Mouse (Mus musculus) CH12.LX (cell line): Measurements from ENCODE around the gene Trio. TPM values are rescaled to one million over a fixed set of nuclear protein-coding genes. Genes with fewer than 3 reads are reported as not detected.

Source experiments
- DNase-seq: peaks from one replicate; pipeline ENCODE4 v3.0.0-alpha.2; 2013; ENCODE audit errors: extremely low read depth
- H3K27ac ChIP-seq: 2 replicates; pipeline ENCODE4 v1.5.1; 2012; ENCODE audit warnings: low read depth, mild to moderate bottlenecking, control low read depth, moderate library complexity; ENCODE audit not compliant: insufficient read depth
- H3K27me3 ChIP-seq: replicated peaks from 2 replicates; pipeline ENCODE3; 2012; ENCODE audit warnings: inconsistent platforms
- H3K36me3 ChIP-seq, 2 experiments: replicated peaks in 1 of 2; 2 replicates each; pipeline versions ENCODE3 to v1.6.1; 2012; ENCODE audit warnings: inconsistent platforms in 1 of 2, low read length in 1 of 2, mild to moderate bottlenecking in 1 of 2, mixed read lengths in 1 of 2, moderate library complexity in 1 of 2; ENCODE audit not compliant: control insufficient read depth in 1 of 2, insufficient read depth in 1 of 2
- H3K4me1 ChIP-seq, 2 experiments: 2 replicates each; pipeline ENCODE4 v1.6.1; 2012; ENCODE audit warnings: inconsistent platforms in 1 of 2, moderate library complexity in 1 of 2; ENCODE audit not compliant: insufficient read depth in 2 of 2, control insufficient read depth in 1 of 2
- H3K4me2 ChIP-seq: 2 replicates; pipeline ENCODE4 v1.6.1; 2012; ENCODE audit warnings: low read depth, mild to moderate bottlenecking, control low read depth; ENCODE audit not compliant: poor library complexity, insufficient read depth, severe bottlenecking
- H3K4me3 ChIP-seq, 3 experiments: fragments of 150-350 bp in 1 of 3; sonication (generic) in 1 of 3; replicated peaks in 1 of 3; 2 replicates each; pipeline versions ENCODE3 to v1.5.1; 2011 to 2012; ENCODE audit warnings: low read depth in 2 of 3, low read length in 2 of 3, mild to moderate bottlenecking in 2 of 3, moderate library complexity in 2 of 3, control low read depth in 1 of 3, improper control_type of control experiment in 1 of 3, inconsistent platforms in 1 of 3, mixed read lengths in 1 of 3; ENCODE audit not compliant: poor library complexity in 1 of 3
- H3K79me2 ChIP-seq: replicated peaks from 2 replicates; pipeline ENCODE4 v1.6.1; 2012; ENCODE audit warnings: mild to moderate bottlenecking, moderate library complexity; ENCODE audit not compliant: control insufficient read depth, poor library complexity, insufficient read depth, severe bottlenecking; ENCODE audit errors: extremely low read depth
- H3K9ac ChIP-seq: 2 replicates; pipeline ENCODE4 v1.6.1; 2012; ENCODE audit warnings: low read depth, mild to moderate bottlenecking, control low read depth, moderate library complexity; ENCODE audit not compliant: insufficient read depth
- H3K9me3 ChIP-seq: replicated peaks from 2 replicates; pipeline ENCODE3; 2012; ENCODE audit warnings: low read length, inconsistent platforms, mixed read lengths
- CHD1 ChIP-seq: IDR thresholded peaks from 2 replicates; pipeline ENCODE4 v1.6.1; 2012; ENCODE audit warnings: low read depth, low read length, improper control_type of control experiment, inconsistent platforms
- E2F4 ChIP-seq: IDR thresholded peaks from 2 replicates; pipeline ENCODE4 v1.6.1; 2011; ENCODE audit warnings: low read depth, low read length, improper control_type of control experiment; ENCODE audit not compliant: insufficient replicate concordance
- ELF1 ChIP-seq: IDR thresholded peaks from 2 replicates; pipeline ENCODE4 v1.6.1; 2014; ENCODE audit warnings: low read depth, mild to moderate bottlenecking, inconsistent platforms, low read length, improper control_type of control experiment
- EP300 ChIP-seq: IDR thresholded peaks from 2 replicates; pipeline ENCODE4 v1.6.1; 2011; ENCODE audit warnings: low read length, improper control_type of control experiment
- GABPA ChIP-seq: IDR thresholded peaks from 2 replicates; pipeline ENCODE4 v1.6.1; 2012; ENCODE audit warnings: low read depth, low read length, improper control_type of control experiment, inconsistent platforms; ENCODE audit not compliant: insufficient replicate concordance
- JUN ChIP-seq: IDR thresholded peaks from 2 replicates; pipeline ENCODE4 v1.6.1; 2011; ENCODE audit warnings: low read depth, mild to moderate bottlenecking, low read length, improper control_type of control experiment, moderate library complexity; ENCODE audit not compliant: insufficient read depth
- KAT2A ChIP-seq: IDR thresholded peaks from 2 replicates; pipeline ENCODE4 v1.6.1; 2012; ENCODE audit warnings: low read length, improper control_type of control experiment, inconsistent platforms; ENCODE audit not compliant: insufficient replicate concordance
- MAZ ChIP-seq: IDR thresholded peaks from 2 replicates; pipeline ENCODE4 v1.6.1; 2012; ENCODE audit warnings: low read depth, mild to moderate bottlenecking, inconsistent platforms, low read length, improper control_type of control experiment, moderate library complexity
- MXI1 ChIP-seq: IDR thresholded peaks from 2 replicates; pipeline ENCODE4 v1.6.1; 2011; ENCODE audit warnings: mild to moderate bottlenecking, low read depth, low read length, improper control_type of control experiment
- PAX5 ChIP-seq: IDR thresholded peaks from 2 replicates; pipeline ENCODE4 v1.6.1; 2012; ENCODE audit warnings: low read length, inconsistent platforms, mixed read lengths
- POLR2A ChIP-seq: IDR thresholded peaks from 2 replicates; pipeline ENCODE4 v1.6.1; 2011; ENCODE audit warnings: low read depth, mild to moderate bottlenecking, improper control_type of control experiment, low read length
- POLR2AphosphoS2 ChIP-seq: IDR thresholded peaks from 2 replicates; pipeline ENCODE4 v1.6.1; 2011; ENCODE audit warnings: low read depth, low read length, improper control_type of control experiment
- SIN3A ChIP-seq: IDR thresholded peaks from 2 replicates; pipeline ENCODE4 v1.6.1; 2012; ENCODE audit warnings: low read length, improper control_type of control experiment, inconsistent platforms
- TBP ChIP-seq: conservative IDR thresholded peaks from 2 replicates; pipeline ENCODE4 v1.6.1; 2011; ENCODE audit warnings: low read depth, low read length, improper control_type of control experiment
- UBTF ChIP-seq: IDR thresholded peaks from 2 replicates; pipeline ENCODE4 v1.6.1; 2012; ENCODE audit warnings: low read depth, mild to moderate bottlenecking, inconsistent platforms, low read length, improper control_type of control experiment, moderate library complexity
- USF2 ChIP-seq: conservative IDR thresholded peaks from 2 replicates; pipeline ENCODE4 v1.6.1; 2011; ENCODE audit warnings: low read depth, low read length, improper control_type of control experiment
- ZNF384 ChIP-seq: IDR thresholded peaks from 2 replicates; pipeline ENCODE4 v1.6.1; 2012; ENCODE audit warnings: low read depth, low read length, improper control_type of control experiment, inconsistent platforms
- dilution Hi-C: fragments of 300-500 bp; cut with MboI; formaldehyde crosslinking; loops from 2 replicates; pipeline ENCODE4 v1.14.3; 2020; ENCODE audit warnings: low sequenced_read_pairs; ENCODE audit not compliant: extremely low pct_unique_long_range_greater_than_20kb, extremely low pct_ligation_motif_present
- in situ Hi-C: fragments of 300-500 bp; cut with MboI; formaldehyde crosslinking; loops from 3 replicates; pipeline ENCODE4 v1.14.3; 2019; ENCODE audit warnings: low sequenced_read_pairs, low pct_ligation_motif_present, low pct_unique_long_range_greater_than_20kb, mixed read lengths
- polyA plus RNA-seq: library from polyadenylated mRNA; unstranded; fragments of >175 nt; gene quantifications from 2 replicates; pipeline ENCODE4 v1.2.1, GENCODE M21; 2012; ENCODE audit warnings: low read depth; ENCODE audit not compliant: insufficient read length
- total RNA-seq, 2 experiments: library from RNA; depleted of rRNA; stranded (reverse); fragments of 300-350 nt in 1 of 2; fragments of >200 nt in 1 of 2; gene quantifications; 2 replicates each; pipeline ENCODE4 v1.2.3; 2012 to 2014

Trio gene
- total and polyA plus RNA-seq, 3 experiments: 3.9 to 17.5 (median 4.3) TPM

- Histone ChIP-seq H3K79me2 (no peaks in the 10 kb centered on the region), H3K4me1 (peaks cover 11 to 46% of the 10 kb centered on the region in 2 experiments), H3K9me3 (no peaks in the 10 kb centered on the region), H3K4me2 (no peak overlapping the region), H3K27me3 (no peaks in the 10 kb centered on the region), H3K4me3 (no peak overlapping the region), H3K9ac (no peak overlapping the region), H3K27ac (no peak overlapping the region), H3K36me3 (peaks cover 0 to 3% of the 10 kb centered on the region in 2 experiments)
- in situ Hi-C loops: no loop called here
- no peak for TF ChIP-seq USF2
- TF ChIP-seq CHD1: no peak
- no peak for TF ChIP-seq PAX5
- no peak for TF ChIP-seq MXI1
- TF ChIP-seq E2F4: no peak
- TF ChIP-seq UBTF: no peak
- TF ChIP-seq POLR2AphosphoS2: no peak
- TF ChIP-seq ZNF384: no peak
- TF ChIP-seq KAT2A: no peak
- no peak for TF ChIP-seq GABPA
- TF ChIP-seq POLR2A: no peak
- no peak for TF ChIP-seq SIN3A
- no peak for TF ChIP-seq TBP
- no peak for DNase-seq
- dilution Hi-C loops: no loop called here
These were observed 219.4 kb downstream of the Trio start for GRCm38 (mm10) chr15:27806219-27806618.

GRCm38 (mm10) chr15:27805654-27806053, 220.0 kb downstream of the Trio start:
- no peak overlapping the region for H3K27ac ChIP-seq
- peaks cover 10 to 46% of the 10 kb centered on the region in 2 experiments; a peak in 3 of 4 replicates for H3K4me1 ChIP-seq
- TF ChIP-seq JUN (no peak), E2F4 (no peak), CHD1 (no peak), USF2 (no peak), ELF1 (no peak), MAZ (no peak), EP300 (no peak)
- in situ Hi-C loops: no loop called here
- no peaks in the 10 kb centered on the region for H3K9me3 ChIP-seq
- H3K79me2 ChIP-seq: no peaks in the 10 kb centered on the region
- H3K36me3 ChIP-seq: peaks cover 0 to 3% of the 10 kb centered on the region in 2 experiments
- dilution Hi-C loops: no loop called here
- no peaks in the 10 kb centered on the region for H3K27me3 ChIP-seq
- H3K4me3 ChIP-seq: no peak overlapping the region
- no peak for DNase-seq
- H3K9ac ChIP-seq: no peak overlapping the region
- H3K4me2 ChIP-seq: no peak overlapping the region
